Mouse (Mus musculus): ENCODE results near the gene Pole2. TPM values are rescaled to one million over a fixed set of nuclear protein-coding genes. Genes with fewer than 3 reads are reported as not detected.
A peak's percentile ranks its signal among the peaks of the same experiment; 100 is the strongest.
"Not testable (repeated sequence)": the region's sequence is repeated elsewhere in the genome, so short reads cannot be mapped to it uniquely, and the experiment has no call there.

Pole2 gene
- polyA plus RNA-seq, 1 experiment = 2.9 TPM

GRCm38 (mm10) chr12:69167656-69168460 lies 60.1 kb downstream of the Pole2 start:
- Histone ChIP-seq H3K4me1 (ENCODE audit: control insufficient read depth, insufficient read depth, low read length) (peaks cover 2% of the 10 kb centered on the region; the same call in 1 of the 2 replicates), H3K4me3 (replicated peaks; ENCODE audit: extremely low read depth, low read depth, low read length) (peak overlapping the region; percentile 73)
- DNase-seq = no peak
- TF ChIP-seq POLR2A (IDR thresholded peaks at IDR 0.05; ENCODE audit: borderline replicate concordance, extremely low read depth, low read depth, low read length) = no peak
- TF ChIP-seq CTCF (IDR thresholded peaks at IDR 0.05; ENCODE audit: insufficient read depth, low read length) = no peak
- WGBS = 5% methylated on average over 18 of the region's 18 CpGs

GRCm38 (mm10) chr12:69166861-69167581 lies 61.0 kb downstream of the Pole2 start:
- not testable (repeated sequence) for DNase-seq; H3K4me3 ChIP-seq (replicated peaks; ENCODE audit: extremely low read depth, low read depth, low read length); H3K4me1 ChIP-seq (ENCODE audit: control insufficient read depth, insufficient read depth, low read length)
- WGBS = 77% methylated on average over 8 of the region's 8 CpGs

- Histone ChIP-seq H3K4me1 (ENCODE audit: control insufficient read depth, insufficient read depth, low read length) (peaks cover 2% of the 10 kb centered on the region; the same call in 1 of the 2 replicates), H3K4me3 (replicated peaks; ENCODE audit: extremely low read depth, low read depth, low read length) (no peak overlapping the region)
- TF ChIP-seq CTCF (IDR thresholded peaks at IDR 0.05; ENCODE audit: insufficient read depth, low read length) = no peak
- TF ChIP-seq POLR2A (IDR thresholded peaks at IDR 0.05; ENCODE audit: borderline replicate concordance, extremely low read depth, low read depth, low read length) = no peak
- WGBS = 53% methylated on average over 3 of the region's 3 CpGs
- no peak for DNase-seq
Observed at GRCm38 (mm10) chr12:69164904-69165303, 63.1 kb downstream of the Pole2 start.

GRCm38 (mm10) chr12:69163586-69163985 lies 64.4 kb downstream of the Pole2 start:
- not testable (repeated sequence) for H3K4me1 ChIP-seq (ENCODE audit: control insufficient read depth, insufficient read depth, low read length); H3K4me3 ChIP-seq (replicated peaks; ENCODE audit: extremely low read depth, low read depth, low read length); DNase-seq
- 76% methylated on average over 4 of the region's 4 CpGs for WGBS

- H3K4me3 ChIP-seq (replicated peaks; ENCODE audit: extremely low read depth, low read depth, low read length); H3K4me1 ChIP-seq (ENCODE audit: control insufficient read depth, insufficient read depth, low read length); DNase-seq: not testable (repeated sequence)
- WGBS = 69% methylated on average over 2 of the region's 2 CpGs
Observed at GRCm38 (mm10) chr12:69160677-69161076, 67.3 kb downstream of the Pole2 start.

GRCm38 (mm10) chr12:69159578-69159940 lies 68.4 kb downstream of the Pole2 start:
- Histone ChIP-seq H3K4me1 (ENCODE audit: control insufficient read depth, insufficient read depth, low read length) (peaks cover 3% of the 10 kb centered on the region; the same call in 1 of the 2 replicates), H3K4me3 (replicated peaks; ENCODE audit: extremely low read depth, low read depth, low read length) (peak overlapping the region; percentile 4)
- peak; percentile 26 for DNase-seq
- WGBS = 3% methylated on average over 9 of the region's 9 CpGs
- TF ChIP-seq POLR2A (IDR thresholded peaks at IDR 0.05; ENCODE audit: borderline replicate concordance, extremely low read depth, low read depth, low read length) (no peak), CTCF (IDR thresholded peaks at IDR 0.05; ENCODE audit: insufficient read depth, low read length) (peak; percentile 45; the same call in 1 of the 2 replicates)

GRCm38 (mm10) chr12:69158765-69159577 lies 69.0 kb downstream of the Pole2 start, which contains the start of gene Rps29:
Gene Rps29 (minus strand): TSS chr12:69159186.
- peak; percentile 96 for DNase-seq
- H3K4me1 ChIP-seq (ENCODE audit: control insufficient read depth, insufficient read depth, low read length) = not testable (repeated sequence)
- WGBS = under 1% methylated on average over 61 of the region's 68 CpGs
- peak; percentile 80 for TF ChIP-seq POLR2A (IDR thresholded peaks at IDR 0.05; ENCODE audit: borderline replicate concordance, extremely low read depth, low read depth, low read length)
- H3K4me3 ChIP-seq (replicated peaks; ENCODE audit: extremely low read depth, low read depth, low read length) = peak within 1 kb of the TSS; percentile 71

GRCm38 (mm10) chr12:69158366-69158764 lies 69.6 kb downstream of the Pole2 start:
- TF ChIP-seq CTCF (IDR thresholded peaks at IDR 0.05; ENCODE audit: insufficient read depth, low read length) (no peak), POLR2A (IDR thresholded peaks at IDR 0.05; ENCODE audit: borderline replicate concordance, extremely low read depth, low read depth, low read length) (no peak)
- Histone ChIP-seq H3K4me3 (replicated peaks; ENCODE audit: extremely low read depth, low read depth, low read length) (peak overlapping the region; percentile 71), H3K4me1 (ENCODE audit: control insufficient read depth, insufficient read depth, low read length) (peaks cover 3% of the 10 kb centered on the region; the same call in 1 of the 2 replicates)
- no peak for DNase-seq
- WGBS = under 1% methylated on average over 19 of the region's 19 CpGs

- WGBS = 89% methylated on average over 2 of the region's 2 CpGs
- H3K4me3 ChIP-seq (replicated peaks; ENCODE audit: extremely low read depth, low read depth, low read length) = no peak overlapping the region
- H3K4me1 ChIP-seq (ENCODE audit: control insufficient read depth, insufficient read depth, low read length) = peaks cover 3% of the 10 kb centered on the region; the same call in 1 of the 2 replicates
- TF ChIP-seq POLR2A (IDR thresholded peaks at IDR 0.05; ENCODE audit: borderline replicate concordance, extremely low read depth, low read depth, low read length) = no peak
- no peak for TF ChIP-seq CTCF (IDR thresholded peaks at IDR 0.05; ENCODE audit: insufficient read depth, low read length)
- DNase-seq = no peak
Observed at GRCm38 (mm10) chr12:69157107-69157506, 70.9 kb downstream of the Pole2 start.
